ENCODE assay signal across 8 mouse cellular contexts in the genomic region with DNA sequence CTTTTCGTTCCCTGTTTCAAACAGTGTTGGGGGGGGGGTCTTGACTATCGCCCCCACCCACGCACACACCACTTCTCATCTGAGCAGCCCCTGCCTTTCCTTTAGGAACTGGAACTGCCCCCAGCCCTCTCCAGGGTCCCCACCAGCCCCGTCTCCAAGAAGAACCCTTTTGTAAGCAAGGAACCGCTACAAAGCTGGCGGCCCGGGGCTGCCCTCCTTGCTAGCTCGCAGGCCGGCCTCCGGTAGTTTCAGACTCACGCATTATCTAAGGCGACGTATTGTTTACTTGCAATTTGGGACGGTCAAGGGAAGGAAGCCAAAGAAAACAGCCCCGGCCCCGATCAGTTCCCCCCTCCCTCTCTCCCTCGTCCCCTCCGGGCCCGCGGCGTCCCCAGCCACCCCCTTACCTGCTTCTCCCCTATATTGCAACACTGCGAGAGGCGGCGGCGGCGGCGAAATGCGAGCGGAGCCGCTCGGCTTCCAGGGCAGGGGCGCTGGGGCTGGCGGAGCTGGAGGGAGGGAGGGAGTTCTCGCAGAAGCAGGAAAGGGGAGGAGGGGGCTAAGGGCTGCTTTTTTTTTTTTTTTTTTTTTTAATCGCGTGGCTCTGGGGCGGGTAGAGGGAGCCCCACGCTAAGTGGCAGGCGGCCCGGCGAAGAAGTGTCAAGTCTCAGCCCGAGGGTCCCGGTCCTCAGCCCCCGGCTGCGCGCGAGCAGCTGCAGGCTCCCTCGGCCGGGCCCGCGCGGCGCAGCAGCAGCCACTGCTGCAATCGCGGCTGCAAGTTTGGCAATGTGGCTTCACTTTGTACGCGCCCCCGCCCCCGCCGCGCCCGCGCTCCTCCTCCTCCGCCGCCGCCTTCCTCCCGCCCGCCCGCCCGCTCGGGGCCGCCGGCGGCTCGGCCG. TPM values are rescaled to one million over a fixed set of nuclear protein-coding genes. Genes with fewer than 3 reads are reported as not detected.
DNase-seq lines count a peak whose midpoint lies in the region; ATAC-seq and TF ChIP-seq lines count a peak whose summit lies in the region.

A gene (minus strand): TSS at position 808 of the 899 bp plus-strand sequence.

- no peaks in the 10 kb centered on the region for H3K9me3 ChIP-seq in heart, embryonic 11.5 days (replicated peaks; ENCODE audit: control insufficient read depth, low read length)
- no peaks in the 10 kb centered on the region for H3K9me3 ChIP-seq in kidney, embryonic 15.5 days (replicated peaks)
- H3K9me3 ChIP-seq in liver, embryonic 12.5 days (replicated peaks): no peaks in the 10 kb centered on the region
- H3K9me3 ChIP-seq in stomach, embryonic 16.5 days (replicated peaks; ENCODE audit: control insufficient read depth, low read length): no peaks in the 10 kb centered on the region

- TF ChIP-seq POLR2A in embryonic fibroblast, embryonic 13.5 days (IDR thresholded peaks at IDR 0.05; ENCODE audit: low read depth, low read length): peak; percentile 90

- peak; percentile 81 for ATAC-seq in heart, embryonic 11.5 days (replicated peaks; ENCODE audit: insufficient number of reproducible peaks, low FRiP score, low TSS enrichment)
- ATAC-seq in kidney, embryonic 15.5 days (replicated peaks; ENCODE audit: low FRiP score): peak; percentile 76
- ATAC-seq in liver, embryonic 12.5 days: peak; percentile 68
- peak; percentile 79 for ATAC-seq in stomach, embryonic 16.5 days (ENCODE audit: insufficient read depth, low FRiP score)

- peaks cover 20% of the 10 kb centered on the region for H3K36me3 ChIP-seq in C2C12 (ENCODE audit: control insufficient read depth, insufficient read depth)
- H3K36me3 ChIP-seq in heart, embryonic 11.5 days (ENCODE audit: control insufficient read depth, insufficient read depth, low read length): no peaks in the 10 kb centered on the region
- peaks cover 17% of the 10 kb centered on the region for H3K36me3 ChIP-seq in kidney, embryonic 15.5 days
- H3K36me3 ChIP-seq in liver, embryonic 12.5 days: no peaks in the 10 kb centered on the region
- 0 out of 2 replicates have a peak, but pooled peaks cover 2% of the 10 kb centered on the region for H3K36me3 ChIP-seq in stomach, embryonic 16.5 days (ENCODE audit: control insufficient read depth, insufficient read depth, low read length)

- TF ChIP-seq CTCF in C2C12 (IDR thresholded peaks at IDR 0.05; ENCODE audit: control insufficient read depth, insufficient read depth, insufficient read length): no peak
- TF ChIP-seq CTCF in embryonic fibroblast, embryonic 13.5 days (IDR thresholded peaks at IDR 0.05; ENCODE audit: borderline replicate concordance, insufficient read depth, low read length): no peak

- H3K4me2 ChIP-seq in heart, embryonic 11.5 days: peak within 1 kb of the TSS; percentile 99
- peak within 1 kb of the TSS; percentile 82 for H3K4me2 ChIP-seq in kidney, embryonic 15.5 days
- H3K4me2 ChIP-seq in liver, embryonic 12.5 days: peak within 1 kb of the TSS; percentile 87
- H3K4me2 ChIP-seq in stomach, embryonic 16.5 days (ENCODE audit: low read depth, low read length): peak within 1 kb of the TSS; percentile 73

- H3K4me3 ChIP-seq in C2C12 (ENCODE audit: insufficient read depth, poor library complexity, severe bottlenecking): peak within 1 kb of the TSS; percentile 74
- H3K4me3 ChIP-seq in embryonic fibroblast, embryonic 13.5 days (ENCODE audit: insufficient read depth, low read length): peak within 1 kb of the TSS; percentile 98
- peak within 1 kb of the TSS; percentile 90 for H3K4me3 ChIP-seq in heart, embryonic 11.5 days (ENCODE audit: low read depth, low read length)
- peak within 1 kb of the TSS; percentile 81 for H3K4me3 ChIP-seq in kidney, embryonic 15.5 days (replicated peaks)
- H3K4me3 ChIP-seq in liver, embryonic 12.5 days: peak within 1 kb of the TSS; percentile 74
- peak within 1 kb of the TSS; percentile 89 for H3K4me3 ChIP-seq in stomach, embryonic 16.5 days (replicated peaks; ENCODE audit: low read length)

- no peaks in the 10 kb centered on the region for H3K27me3 ChIP-seq in C2C12 (ENCODE audit: control insufficient read depth, insufficient read depth, insufficient read length)
- H3K27me3 ChIP-seq in heart, embryonic 11.5 days (ENCODE audit: control insufficient read depth, insufficient read depth, low read length): no peaks in the 10 kb centered on the region
- H3K27me3 ChIP-seq in kidney, embryonic 15.5 days: no peaks in the 10 kb centered on the region
- peaks cover 4% of the 10 kb centered on the region; the same call in 1 of the 2 replicates for H3K27me3 ChIP-seq in liver, embryonic 12.5 days (replicated peaks)
- H3K27me3 ChIP-seq in stomach, embryonic 16.5 days (ENCODE audit: control insufficient read depth, insufficient read depth, low read length): no peaks in the 10 kb centered on the region

- peak within 1 kb of the TSS; percentile 99 for H3ac ChIP-seq in C2C12 (ENCODE audit: control insufficient read depth, insufficient read length, low read depth)

- peaks cover 53% of the 10 kb centered on the region for H3K79me2 ChIP-seq in C2C12 (ENCODE audit: control insufficient read depth, insufficient read depth)

- H3K27ac ChIP-seq in embryonic fibroblast, embryonic 13.5 days (ENCODE audit: insufficient read depth, low read length): peak within 1 kb of the TSS; percentile 95
- H3K27ac ChIP-seq in heart, embryonic 11.5 days (ENCODE audit: low read depth, low read length): peak within 1 kb of the TSS; percentile 99
- H3K27ac ChIP-seq in kidney, embryonic 15.5 days: peak within 1 kb of the TSS; percentile 99
- H3K27ac ChIP-seq in liver, embryonic 12.5 days: peak within 1 kb of the TSS; percentile 92
- peak within 1 kb of the TSS; percentile 99 for H3K27ac ChIP-seq in stomach, embryonic 16.5 days (ENCODE audit: low read length)

- H3K4me1 ChIP-seq in embryonic fibroblast, embryonic 13.5 days (ENCODE audit: control insufficient read depth, insufficient read depth, low read length): no peaks in the 10 kb centered on the region
- peaks cover 13% of the 10 kb centered on the region for H3K4me1 ChIP-seq in heart, embryonic 11.5 days (ENCODE audit: control insufficient read depth, insufficient read depth, low read length)
- peaks cover 33% of the 10 kb centered on the region for H3K4me1 ChIP-seq in kidney, embryonic 15.5 days
- peaks cover 44% of the 10 kb centered on the region for H3K4me1 ChIP-seq in liver, embryonic 12.5 days
- peaks cover 18% of the 10 kb centered on the region for H3K4me1 ChIP-seq in stomach, embryonic 16.5 days (ENCODE audit: control insufficient read depth, insufficient read depth, low read length)

- DNase-seq in adrenal gland, postnatal 4 days (ENCODE audit: low spot score in 2 of 2): peak; percentile 60 to 70
- DNase-seq in naive thymus-derived CD4-positive, alpha-beta T cell, adult 2 months (ENCODE audit: low read depth): peak; percentile 85

- peaks cover 31% of the 10 kb centered on the region for H3K79me3 ChIP-seq in C2C12 (ENCODE audit: low read depth)

- WGBS in heart, embryonic 11.5 days (ENCODE audit: insufficient replicate concordance): 1% methylated on average over 56 of the region's 76 CpGs
- under 1% methylated on average over 57 of the region's 76 CpGs for WGBS in kidney, embryonic 15.5 days
- WGBS in liver, embryonic 12.5 days (ENCODE audit: insufficient replicate concordance): under 1% methylated on average over 51 of the region's 76 CpGs
- WGBS in stomach, embryonic 16.5 days: under 1% methylated on average over 70 of the region's 76 CpGs

- peak within 1 kb of the TSS; percentile 97 for H3K9ac ChIP-seq in heart, embryonic 11.5 days (ENCODE audit: low read depth, low read length)
- peak within 1 kb of the TSS; percentile 83 for H3K9ac ChIP-seq in kidney, embryonic 15.5 days
- H3K9ac ChIP-seq in liver, embryonic 12.5 days: peak within 1 kb of the TSS; percentile 91
- peak within 1 kb of the TSS; percentile 98 for H3K9ac ChIP-seq in stomach, embryonic 16.5 days (ENCODE audit: low read length)

TF ChIP-seq in C2C12, 6 proteins besides CTCF, POLR2A, EP300 and RAD21:
- no peak for TF ChIP-seq MYOG (IDR thresholded peaks at IDR 0.05; ENCODE audit: control insufficient read depth, extremely low read depth, insufficient read length)
- TF ChIP-seq CEBPB (IDR thresholded peaks at IDR 0.05; ENCODE audit: low read depth): peak; percentile 43

RNA-seq across cellular contexts. Expression of the gene that starts here (rescaled TPM):
- 39.7 TPM for polyA plus RNA-seq in C2C12 (2012; fragmentation: generic; extraction: Trizol)
- total RNA-seq in adrenal gland, postnatal 4 days (2021): 100 to 1,000 TPM in 1 of 2 experiments, 10 to 100 TPM in 1; 91.9 to 103 TPM
- polyA plus RNA-seq in embryonic fibroblast, embryonic 13.5 days (2011; ENCODE audit: insufficient read length, low read depth, missing spikeins): 113 and 124 TPM in 2 replicates
- 53.4 and 54.4 TPM in 2 replicates for polyA plus RNA-seq in heart, embryonic 11.5 days (2014; fragmentation: Nextera tagmentation; extraction: Ambion mirVana)
- 58.6 and 62.0 TPM in 2 replicates for polyA plus RNA-seq in kidney, embryonic 15.5 days (2015; fragmentation: Nextera tagmentation; extraction: Ambion mirVana)
- polyA plus RNA-seq in liver, embryonic 12.5 days (2016; fragmentation: Nextera tagmentation; extraction: Ambion mirVana): 14.8 and 16.5 TPM in 2 replicates
- 75.8 and 76.8 TPM in 2 replicates for polyA plus RNA-seq in stomach, embryonic 16.5 days (2015; fragmentation: Nextera tagmentation; extraction: Ambion mirVana)

Comparison
In these comparisons a context has a peak if more than half of its experiments do, and no peak if none do; other contexts are left out.
1. Peak in every context shown above with its lines: DNase-seq, ATAC-seq, H3K4me3 ChIP-seq and H3K27ac ChIP-seq.